In genomic region chr9:90053852-90054251, GRCm38 (mm10) we compare ENCODE assay signal across 8 mouse cellular contexts. TPM values are rescaled to one million over a fixed set of nuclear protein-coding genes. Genes with fewer than 3 reads are reported as not detected.
DNase-seq lines count a peak whose midpoint lies in the region; ATAC-seq and TF ChIP-seq lines count a peak whose summit lies in the region.

Gene Ctsh (plus strand): TSS chr9:90054152.

- ATAC-seq in forebrain, embryonic 12.5 days (ENCODE audit: low FRiP score), result no peak
- ATAC-seq in hindbrain, embryonic 11.5 days (ENCODE audit: low FRiP score), result no peak
- ATAC-seq in liver, embryonic 13.5 days (ENCODE audit: low read depth), result peak; percentile 20; the same call in 1 of the 2 replicates

- peak within 1 kb of the TSS; percentile 56 for H3K9ac ChIP-seq in forebrain, embryonic 12.5 days
- H3K9ac ChIP-seq in hindbrain, embryonic 11.5 days (ENCODE audit: low read depth, low read length), result peak within 1 kb of the TSS; percentile 46; the same call in 1 of the 2 replicates
- peak within 1 kb of the TSS; percentile 62 for H3K9ac ChIP-seq in liver, embryonic 13.5 days

- WGBS in thymus, adult 2 months, result 59% methylated on average over 2 of the region's 2 CpGs
- 87% methylated on average over 2 of the region's 2 CpGs for WGBS in forebrain, embryonic 12.5 days
- 87% methylated on average over 2 of the region's 2 CpGs for WGBS in hindbrain, embryonic 11.5 days
- WGBS in liver, embryonic 13.5 days (ENCODE audit: insufficient replicate concordance), result 47% methylated on average over 2 of the region's 2 CpGs

- H3K4me2 ChIP-seq in forebrain, embryonic 12.5 days, result peak within 1 kb of the TSS; percentile 73
- H3K4me2 ChIP-seq in hindbrain, embryonic 11.5 days (replicated peaks; ENCODE audit: low read depth, low read length), result peak within 1 kb of the TSS; percentile 92
- H3K4me2 ChIP-seq in liver, embryonic 13.5 days, result peak within 1 kb of the TSS; percentile 59

- H3K4me3 ChIP-seq in thymus, adult 2 months (ENCODE audit: control insufficient read depth, insufficient read depth, low read length), result peak within 1 kb of the TSS; percentile 31
- H3K4me3 ChIP-seq in forebrain, embryonic 12.5 days (replicated peaks), result peak within 1 kb of the TSS; percentile 39
- peak within 1 kb of the TSS; percentile 41 for H3K4me3 ChIP-seq in hindbrain, embryonic 11.5 days (ENCODE audit: low read depth, low read length)
- peak within 1 kb of the TSS; percentile 54 for H3K4me3 ChIP-seq in liver, embryonic 13.5 days (replicated peaks)

- no peaks in the 10 kb centered on the region for H3K9me3 ChIP-seq in forebrain, embryonic 12.5 days
- no peaks in the 10 kb centered on the region for H3K9me3 ChIP-seq in hindbrain, embryonic 11.5 days (ENCODE audit: control insufficient read depth, low read length)
- H3K9me3 ChIP-seq in liver, embryonic 13.5 days (replicated peaks), result no peaks in the 10 kb centered on the region

- no peak for TF ChIP-seq CTCF in thymus, adult 2 months (IDR thresholded peaks at IDR 0.05; ENCODE audit: borderline replicate concordance, control insufficient read depth, extremely low read depth, insufficient read depth, low read length, poor library complexity)

- no peaks in the 10 kb centered on the region; the same call in 1 of the 2 replicates for H3K27me3 ChIP-seq in thymus, adult 2 months (ENCODE audit: control insufficient read depth, insufficient read depth, low read length)
- peaks cover 16% of the 10 kb centered on the region; the same call in 1 of the 2 replicates for H3K27me3 ChIP-seq in forebrain, embryonic 12.5 days
- H3K27me3 ChIP-seq in hindbrain, embryonic 11.5 days (ENCODE audit: control insufficient read depth, insufficient read depth, low read length), result no peaks in the 10 kb centered on the region
- H3K27me3 ChIP-seq in liver, embryonic 13.5 days, result peaks cover 12% of the 10 kb centered on the region

- DNase-seq in thymus, adult 2 months, result no peak
- no peak for DNase-seq in thymus, postnatal 14 days
- DNase-seq in hindbrain, embryonic 11.5 days (ENCODE audit: low spot score), result no peak
- no peak for DNase-seq in liver, embryonic 13.5 days
- no peak for DNase-seq in right cerebral cortex, postnatal 14 days
- no peak for DNase-seq in cerebellum, adult 18-20 months
- DNase-seq in urinary bladder, postnatal 10 days (ENCODE audit: low spot score), result no peak

- no peaks in the 10 kb centered on the region for H3K36me3 ChIP-seq in thymus, adult 2 months (ENCODE audit: control insufficient read depth, insufficient read depth, low read length)
- no peaks in the 10 kb centered on the region for H3K36me3 ChIP-seq in forebrain, embryonic 12.5 days (replicated peaks)
- H3K36me3 ChIP-seq in hindbrain, embryonic 11.5 days (ENCODE audit: control insufficient read depth, insufficient read depth, low read length), result no peaks in the 10 kb centered on the region
- no peaks in the 10 kb centered on the region for H3K36me3 ChIP-seq in liver, embryonic 13.5 days

- H3K27ac ChIP-seq in thymus, adult 2 months (ENCODE audit: control insufficient read depth, insufficient read depth, low read length), result no peak within 1 kb of the TSS
- H3K27ac ChIP-seq in forebrain, embryonic 12.5 days, result no peak within 1 kb of the TSS
- no peak within 1 kb of the TSS for H3K27ac ChIP-seq in hindbrain, embryonic 11.5 days (ENCODE audit: low read depth, low read length)
- H3K27ac ChIP-seq in liver, embryonic 13.5 days, result peak within 1 kb of the TSS; percentile 71

- H3K4me1 ChIP-seq in thymus, adult 2 months (replicated peaks; ENCODE audit: control insufficient read depth, insufficient read depth, low read length), result no peaks in the 10 kb centered on the region
- peaks cover 8% of the 10 kb centered on the region; the same call in 1 of the 2 replicates for H3K4me1 ChIP-seq in forebrain, embryonic 12.5 days
- no peaks in the 10 kb centered on the region for H3K4me1 ChIP-seq in hindbrain, embryonic 11.5 days (replicated peaks; ENCODE audit: control insufficient read depth, insufficient read depth, low read length)
- H3K4me1 ChIP-seq in liver, embryonic 13.5 days (replicated peaks), result 0 out of 2 replicates have a peak, but pooled peaks cover 2% of the 10 kb centered on the region

- no peak for TF ChIP-seq POLR2A in thymus, adult 2 months (IDR thresholded peaks at IDR 0.05; ENCODE audit: control insufficient read depth, extremely low read depth, insufficient read depth, low read length, poor library complexity)

RNA-seq across cellular contexts. Expression of gene Ctsh, which starts in this region (rescaled TPM):
- 35.3 and 38.9 TPM in 2 replicates for polyA plus RNA-seq in thymus, adult 2 months (2012; rRNA removed)
- 7.5 and 7.7 TPM in 2 replicates for polyA plus RNA-seq in forebrain, embryonic 12.5 days (2016; fragmentation: Nextera tagmentation; extraction: Ambion mirVana)
- 11.1 and 11.6 TPM in 2 replicates for polyA plus RNA-seq in hindbrain, embryonic 11.5 days (2014; fragmentation: Nextera tagmentation; extraction: Ambion mirVana)
- polyA plus RNA-seq in liver, embryonic 13.5 days (2015; fragmentation: Nextera tagmentation; extraction: Ambion mirVana), result 53.1 and 57.5 TPM in 2 replicates
